Mouse (Mus musculus): ENCODE measurements at regions not wholly inside any gene's neighbourhood (a gene's known extent, or its start where the extent isn't known, plus 50 kb on each side); places are given as distances from the start of the nearest gene placed in this dataset.

DNA sequence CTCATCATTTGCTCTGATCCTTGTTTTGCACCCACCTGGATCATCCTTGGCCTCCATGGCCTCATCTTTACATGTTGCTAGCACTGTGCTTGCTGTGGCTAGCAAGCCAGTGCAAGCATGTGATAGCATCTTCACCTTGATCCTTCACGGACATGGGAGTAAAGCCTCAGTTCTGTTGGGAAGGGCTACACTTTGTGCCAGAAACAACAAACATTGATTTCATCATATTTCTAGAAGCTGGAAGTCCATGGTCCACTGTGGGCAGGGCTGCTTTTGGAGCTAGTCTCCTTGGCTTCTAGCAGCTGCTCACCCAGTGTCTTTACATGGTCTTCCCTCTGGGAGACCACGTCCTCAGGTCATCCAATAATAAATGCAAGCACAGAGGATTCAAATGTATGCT is 587.1 kb downstream of the Rnf144a start:
- no peak for ATAC-seq (replicated peaks; ENCODE audit: low FRiP score, low TSS enrichment, low read depth)
- no peak for DNase-seq (ENCODE audit: low spot score)
- Histone ChIP-seq H3K9ac (ENCODE audit: low read length) (no peak overlapping the region), H3K4me1 (replicated peaks; ENCODE audit: control insufficient read depth, insufficient read depth, low read length) (no peaks in the 10 kb centered on the region), H3K27ac (ENCODE audit: low read depth) (no peak overlapping the region), H3K4me3 (ENCODE audit: low read depth, low read length) (no peak overlapping the region), H3K36me3 (ENCODE audit: control insufficient read depth, insufficient read depth, low read length) (no peaks in the 10 kb centered on the region), H3K27me3 (replicated peaks; ENCODE audit: control insufficient read depth, insufficient read depth, low read length) (no peaks in the 10 kb centered on the region), H3K4me2 (ENCODE audit: low read length) (no peak overlapping the region), H3K9me3 (ENCODE audit: control insufficient read depth, low read length) (no peaks in the 10 kb centered on the region)
- 91% methylated on average over 2 of the region's 2 CpGs for WGBS

DNA sequence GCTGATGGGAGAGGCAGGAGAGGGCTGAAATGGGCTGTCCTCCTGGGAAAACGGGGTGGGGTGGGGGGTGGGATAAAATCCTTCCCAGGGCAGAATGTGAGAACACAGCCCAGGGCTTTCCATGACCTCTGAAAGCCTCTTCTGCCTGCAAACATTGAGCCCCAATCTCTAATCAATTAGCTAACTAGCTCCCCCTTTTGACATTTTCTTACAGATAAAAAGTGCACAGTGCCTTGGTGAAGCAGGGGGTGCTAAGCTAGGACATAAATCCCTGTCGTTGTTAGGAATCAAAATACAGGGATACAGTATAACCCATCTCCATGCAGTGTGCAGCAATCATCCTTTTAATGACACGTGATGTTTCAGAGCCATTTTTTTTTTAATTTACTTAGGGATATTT is 588.1 kb downstream of the Rnf144a start:
- 19% methylated on average over 3 of the region's 3 CpGs for WGBS
- DNase-seq (ENCODE audit: low spot score), result no peak
- H3K27ac ChIP-seq (ENCODE audit: low read depth), result no peak overlapping the region

DNA sequence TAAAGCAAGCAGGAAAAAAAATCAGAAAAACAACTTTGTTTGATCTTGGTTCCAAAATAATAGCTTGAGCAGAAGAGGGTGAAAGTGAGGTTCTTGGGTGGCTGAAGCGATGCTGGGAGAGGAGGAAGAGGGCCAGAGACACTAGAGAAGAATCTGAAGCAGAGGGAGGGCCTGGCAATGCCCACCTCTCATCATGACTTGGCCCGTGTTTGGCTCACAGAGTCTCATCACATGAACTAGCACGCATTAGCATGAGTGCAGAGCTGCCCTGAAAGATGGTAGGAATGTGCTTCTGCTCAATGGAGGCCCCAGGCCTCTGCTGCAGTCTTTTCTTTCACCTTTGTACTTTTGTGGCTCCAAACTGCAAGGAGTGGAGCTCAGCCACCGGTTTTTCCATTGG is 588.6 kb downstream of the Rnf144a start:
- Histone ChIP-seq H3K27me3 (replicated peaks; ENCODE audit: control insufficient read depth, insufficient read depth, low read length) (no peaks in the 10 kb centered on the region), H3K4me1 (replicated peaks; ENCODE audit: control insufficient read depth, insufficient read depth, low read length) (no peaks in the 10 kb centered on the region), H3K4me3 (ENCODE audit: low read depth, low read length) (no peak overlapping the region), H3K27ac (ENCODE audit: low read depth) (no peak overlapping the region), H3K4me2 (ENCODE audit: low read length) (no peak overlapping the region), H3K36me3 (ENCODE audit: control insufficient read depth, insufficient read depth, low read length) (no peaks in the 10 kb centered on the region), H3K9me3 (ENCODE audit: control insufficient read depth, low read length) (no peaks in the 10 kb centered on the region), H3K9ac (ENCODE audit: low read length) (no peak overlapping the region)
- ATAC-seq (replicated peaks; ENCODE audit: low FRiP score, low TSS enrichment, low read depth) (no peak), DNase-seq (ENCODE audit: low spot score) (no peak)
- 57% methylated on average over 4 of the region's 4 CpGs for WGBS

More for the DNA sequence above, 588.1 kb downstream of the Rnf144a start:
- no peak overlapping the region for H3K4me3 ChIP-seq (ENCODE audit: low read depth, low read length)
- H3K4me1 ChIP-seq (replicated peaks; ENCODE audit: control insufficient read depth, insufficient read depth, low read length), result no peaks in the 10 kb centered on the region
- no peak for ATAC-seq (replicated peaks; ENCODE audit: low FRiP score, low TSS enrichment, low read depth)
- no peak overlapping the region for H3K9ac ChIP-seq (ENCODE audit: low read length)
- no peaks in the 10 kb centered on the region for H3K27me3 ChIP-seq (replicated peaks; ENCODE audit: control insufficient read depth, insufficient read depth, low read length)
- H3K36me3 ChIP-seq (ENCODE audit: control insufficient read depth, insufficient read depth, low read length), result no peaks in the 10 kb centered on the region
- no peaks in the 10 kb centered on the region for H3K9me3 ChIP-seq (ENCODE audit: control insufficient read depth, low read length)
- H3K4me2 ChIP-seq (ENCODE audit: low read length), result no peak overlapping the region

DNA sequence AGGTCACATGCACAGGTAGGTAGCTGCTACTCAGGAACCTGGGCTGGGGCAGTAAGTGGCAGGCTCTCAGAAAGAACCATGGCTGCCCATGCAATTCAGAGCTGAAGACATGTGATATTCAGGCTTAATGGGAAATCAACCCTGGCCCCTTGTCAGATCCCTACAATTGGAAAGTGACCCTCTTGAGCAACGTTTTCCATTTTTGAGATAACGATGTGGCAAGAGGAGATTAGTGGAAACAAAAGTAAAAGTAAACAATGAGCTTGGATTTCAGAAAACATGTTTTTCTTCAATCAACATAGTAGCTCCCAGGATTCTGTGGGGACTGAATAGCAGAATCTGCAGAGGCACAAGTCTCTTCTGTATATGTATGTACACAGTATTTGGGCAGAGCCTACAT is 598.8 kb downstream of the Rnf144a start:
- WGBS, result 67% methylated on average over 2 of the region's 2 CpGs
- Histone ChIP-seq H3K36me3 (ENCODE audit: control insufficient read depth, insufficient read depth, low read length) (no peaks in the 10 kb centered on the region), H3K9ac (ENCODE audit: low read length) (no peak overlapping the region), H3K27me3 (replicated peaks; ENCODE audit: control insufficient read depth, insufficient read depth, low read length) (no peaks in the 10 kb centered on the region), H3K4me3 (ENCODE audit: low read depth, low read length) (no peak overlapping the region), H3K4me2 (ENCODE audit: low read length) (no peak overlapping the region), H3K4me1 (replicated peaks; ENCODE audit: control insufficient read depth, insufficient read depth, low read length) (no peaks in the 10 kb centered on the region), H3K27ac (ENCODE audit: low read depth) (no peak overlapping the region), H3K9me3 (ENCODE audit: control insufficient read depth, low read length) (no peaks in the 10 kb centered on the region)
- ATAC-seq (replicated peaks; ENCODE audit: low FRiP score, low TSS enrichment, low read depth), result no peak
- no peak for DNase-seq (ENCODE audit: low spot score)

DNA sequence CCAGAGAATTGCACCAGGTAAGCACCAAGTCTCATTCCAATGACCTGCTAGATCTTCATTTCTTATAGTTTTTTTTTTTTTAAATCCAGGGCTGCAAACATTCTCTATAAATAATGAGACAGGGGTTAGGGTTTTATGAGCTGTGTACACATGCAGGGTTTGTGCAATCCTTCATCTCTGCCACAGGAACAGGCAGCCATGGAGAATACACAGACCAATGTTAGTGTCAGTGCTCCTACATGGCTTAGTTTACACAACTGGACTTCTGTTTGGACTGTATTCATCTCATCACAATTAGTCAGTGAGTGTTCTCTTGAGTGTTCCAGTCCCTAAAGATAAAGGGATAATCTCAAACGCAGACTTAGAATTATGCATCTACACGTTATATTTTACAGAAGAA is 620.0 kb downstream of the Rnf144a start:
- Histone ChIP-seq H3K27ac (ENCODE audit: low read depth) (no peak overlapping the region), H3K4me1 (replicated peaks; ENCODE audit: control insufficient read depth, insufficient read depth, low read length) (peaks cover 8% of the 10 kb centered on the region; the same call in 1 of the 2 replicates), H3K9me3 (ENCODE audit: control insufficient read depth, low read length) (no peaks in the 10 kb centered on the region), H3K9ac (ENCODE audit: low read length) (no peak overlapping the region), H3K27me3 (replicated peaks; ENCODE audit: control insufficient read depth, insufficient read depth, low read length) (no peaks in the 10 kb centered on the region), H3K36me3 (ENCODE audit: control insufficient read depth, insufficient read depth, low read length) (no peaks in the 10 kb centered on the region), H3K4me2 (ENCODE audit: low read length) (no peak overlapping the region), H3K4me3 (ENCODE audit: low read depth, low read length) (no peak overlapping the region)
- 25% methylated on average over 2 of the region's 2 CpGs for WGBS
- ATAC-seq (replicated peaks; ENCODE audit: low FRiP score, low TSS enrichment, low read depth), result no peak
- DNase-seq (ENCODE audit: low spot score), result no peak

DNA sequence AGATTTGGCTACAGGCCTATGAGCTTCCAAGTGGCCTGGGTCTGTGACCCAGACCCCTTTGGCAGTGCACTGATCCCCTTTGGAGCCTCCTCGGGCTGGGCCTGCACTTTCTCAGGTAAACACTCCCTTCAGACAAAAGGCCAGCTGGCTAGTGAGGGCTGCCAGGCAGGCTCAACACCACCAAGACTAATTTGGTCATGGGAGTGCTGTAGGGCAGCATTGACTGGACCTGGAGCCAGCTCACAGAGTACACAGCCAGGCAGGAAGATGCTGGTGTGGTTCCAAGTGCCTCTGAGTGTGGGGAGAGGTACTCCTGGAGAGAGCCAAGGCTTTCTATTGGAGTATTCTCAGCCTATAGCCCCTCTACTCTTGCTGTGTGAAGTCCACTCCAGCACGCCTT is 620.5 kb downstream of the Rnf144a start:
- Histone ChIP-seq H3K36me3 (ENCODE audit: control insufficient read depth, insufficient read depth, low read length) (no peaks in the 10 kb centered on the region), H3K27me3 (replicated peaks; ENCODE audit: control insufficient read depth, insufficient read depth, low read length) (no peaks in the 10 kb centered on the region), H3K4me1 (replicated peaks; ENCODE audit: control insufficient read depth, insufficient read depth, low read length) (peaks cover 8% of the 10 kb centered on the region; the same call in 1 of the 2 replicates), H3K4me3 (ENCODE audit: low read depth, low read length) (no peak overlapping the region), H3K4me2 (ENCODE audit: low read length) (no peak overlapping the region), H3K9ac (ENCODE audit: low read length) (no peak overlapping the region), H3K27ac (ENCODE audit: low read depth) (peak overlapping the region; percentile 38; the same call in 1 of the 2 replicates), H3K9me3 (ENCODE audit: control insufficient read depth, low read length) (no peaks in the 10 kb centered on the region)
- ATAC-seq (replicated peaks; ENCODE audit: low FRiP score, low TSS enrichment, low read depth) (no peak), DNase-seq (ENCODE audit: low spot score) (no peak)
- WGBS, result 36% methylated on average over 2 of the region's 2 CpGs

DNA sequence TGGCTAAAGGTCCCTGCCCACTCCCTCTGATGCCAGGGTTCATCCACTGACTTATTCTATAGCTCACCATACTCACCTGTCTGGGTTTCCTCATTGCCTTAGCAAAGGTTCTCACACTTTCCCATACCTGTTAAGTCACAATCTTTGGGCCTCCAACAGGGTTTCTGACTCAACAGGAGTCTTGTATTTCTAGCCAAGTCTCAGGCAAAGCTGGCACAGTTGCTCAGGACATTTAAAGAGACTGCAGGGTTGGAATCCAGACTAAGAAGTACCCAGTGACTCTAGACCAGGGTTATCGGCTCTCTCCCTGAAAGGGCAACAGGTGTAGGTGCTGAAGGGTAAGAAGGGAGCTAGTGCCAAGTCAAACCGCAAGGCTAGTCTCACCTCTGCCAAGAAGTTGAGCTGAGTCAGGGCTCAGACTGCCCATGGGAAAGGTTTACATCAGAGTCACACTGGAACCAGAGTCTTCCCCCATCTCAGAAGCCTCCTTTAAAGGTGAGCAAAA is 622.4 kb downstream of the Rnf144a start:
- Histone ChIP-seq H3K9ac (ENCODE audit: low read length) (no peak overlapping the region), H3K27me3 (replicated peaks; ENCODE audit: control insufficient read depth, insufficient read depth, low read length) (no peaks in the 10 kb centered on the region), H3K4me2 (ENCODE audit: low read length) (no peak overlapping the region), H3K9me3 (ENCODE audit: control insufficient read depth, low read length) (no peaks in the 10 kb centered on the region), H3K4me1 (replicated peaks; ENCODE audit: control insufficient read depth, insufficient read depth, low read length) (peaks cover 8% of the 10 kb centered on the region; the same call in 1 of the 2 replicates), H3K27ac (ENCODE audit: low read depth) (no peak overlapping the region), H3K4me3 (ENCODE audit: low read depth, low read length) (no peak overlapping the region), H3K36me3 (ENCODE audit: control insufficient read depth, insufficient read depth, low read length) (no peaks in the 10 kb centered on the region)
- 93% methylated on average over 2 of the region's 2 CpGs for WGBS
- DNase-seq (ENCODE audit: low spot score) (no peak), ATAC-seq (replicated peaks; ENCODE audit: low FRiP score, low TSS enrichment, low read depth) (no peak)

DNA sequence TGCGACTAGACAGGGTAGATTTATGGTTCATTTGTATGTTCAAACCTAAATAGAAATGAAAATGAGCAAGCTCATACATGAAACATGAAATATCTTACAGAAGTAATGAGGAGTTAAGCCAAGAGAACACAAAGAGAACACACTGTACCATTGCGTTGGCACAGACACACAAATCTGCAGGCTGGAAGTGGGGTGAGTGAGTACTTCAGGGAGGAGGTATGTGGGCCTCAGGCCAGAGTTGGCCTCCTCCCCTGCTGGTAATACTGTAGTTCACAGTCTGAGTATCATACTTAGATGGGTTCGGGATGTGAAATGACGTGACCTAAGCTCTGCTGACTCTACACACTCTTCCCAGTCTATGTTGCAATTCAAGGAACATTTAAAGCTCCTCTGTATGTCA is 624.1 kb downstream of the Rnf144a start:
- H3K36me3 ChIP-seq (ENCODE audit: control insufficient read depth, insufficient read depth, low read length), result no peaks in the 10 kb centered on the region
- no peak overlapping the region for H3K4me2 ChIP-seq (ENCODE audit: low read length)
- ATAC-seq (replicated peaks; ENCODE audit: low FRiP score, low TSS enrichment, low read depth), result no peak
- H3K27ac ChIP-seq (ENCODE audit: low read depth), result no peak overlapping the region
- H3K4me3 ChIP-seq (ENCODE audit: low read depth, low read length), result no peak overlapping the region
- no peak for DNase-seq (ENCODE audit: low spot score)
- H3K9me3 ChIP-seq (ENCODE audit: control insufficient read depth, low read length), result no peaks in the 10 kb centered on the region
- H3K4me1 ChIP-seq (replicated peaks; ENCODE audit: control insufficient read depth, insufficient read depth, low read length), result peaks cover 15% of the 10 kb centered on the region; the same call in 1 of the 2 replicates
- H3K27me3 ChIP-seq (replicated peaks; ENCODE audit: control insufficient read depth, insufficient read depth, low read length), result no peaks in the 10 kb centered on the region
- WGBS, result 86% methylated on average over 4 of the region's 4 CpGs
- H3K9ac ChIP-seq (ENCODE audit: low read length), result no peak overlapping the region
